Mouse (Mus musculus): ENCODE results near the gene Gng5. TPM values are rescaled to one million over a fixed set of nuclear protein-coding genes. Genes with fewer than 3 reads are reported as not detected.

Gng5 gene
- total and polyA plus RNA-seq, 2 experiments from 2014 or later = 73.7 to 291 TPM

- Histone ChIP-seq H3K4me1 (ENCODE audit: insufficient read depth) (no peaks in the 10 kb centered on the region), H3K9ac (no peak overlapping the region), H3K27ac (ENCODE audit: low read depth, low read length) (no peak overlapping the region), H3K4me2 (ENCODE audit: low read depth) (no peak overlapping the region), H3K9me3 (ENCODE audit: low read length) (no peaks in the 10 kb centered on the region), H3K4me3 (ENCODE audit: low read depth, low read length) (no peak overlapping the region), H3K36me3 (ENCODE audit: insufficient read depth) (no peaks in the 10 kb centered on the region), H3K27me3 (ENCODE audit: insufficient read depth, low read length) (no peaks in the 10 kb centered on the region)
- 88% methylated on average over 4 of the region's 4 CpGs for WGBS
- TF ChIP-seq CTCF (IDR thresholded peaks at IDR 0.05; ENCODE audit: low read depth) = no peak
- ATAC-seq = no peak
- no peak for DNase-seq
Observed at GRCm38 (mm10) chr3:146540521-146541273, 41.1 kb downstream of the Gng5 start.

DNA sequence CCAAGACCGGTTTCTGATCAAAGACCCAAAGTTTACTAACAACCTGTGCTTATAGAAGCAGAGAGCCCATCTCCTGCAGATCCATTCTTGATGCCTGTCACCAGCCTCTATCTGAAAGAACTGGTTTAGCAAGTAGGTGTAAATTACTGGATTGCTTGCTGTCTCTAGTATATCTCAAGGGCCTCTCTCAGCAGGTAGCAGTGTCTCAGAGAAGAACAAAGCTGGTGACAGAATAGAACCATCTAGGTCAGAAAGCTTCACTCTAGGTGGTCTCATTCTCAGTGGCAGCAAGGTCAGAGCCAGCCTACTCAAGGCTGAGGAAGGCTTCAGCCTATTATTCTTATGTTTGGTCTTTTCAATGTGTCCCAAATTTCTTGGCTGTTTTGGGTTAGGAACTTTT is 44.0 kb downstream of the Gng5 start:
- Histone ChIP-seq H3K36me3 (ENCODE audit: insufficient read depth) (no peaks in the 10 kb centered on the region), H3K9ac (no peak overlapping the region), H3K4me2 (ENCODE audit: low read depth) (no peak overlapping the region), H3K4me3 (ENCODE audit: low read depth, low read length) (no peak overlapping the region), H3K4me1 (ENCODE audit: insufficient read depth) (no peaks in the 10 kb centered on the region), H3K9me3 (ENCODE audit: low read length) (no peaks in the 10 kb centered on the region), H3K27ac (ENCODE audit: low read depth, low read length) (no peak overlapping the region), H3K27me3 (ENCODE audit: insufficient read depth, low read length) (no peaks in the 10 kb centered on the region)
- no peak for TF ChIP-seq CTCF (IDR thresholded peaks at IDR 0.05; ENCODE audit: low read depth)
- ATAC-seq (no peak), DNase-seq (no peak)
- 60% methylated on average over 1 of the region's 1 CpGs for WGBS

DNA sequence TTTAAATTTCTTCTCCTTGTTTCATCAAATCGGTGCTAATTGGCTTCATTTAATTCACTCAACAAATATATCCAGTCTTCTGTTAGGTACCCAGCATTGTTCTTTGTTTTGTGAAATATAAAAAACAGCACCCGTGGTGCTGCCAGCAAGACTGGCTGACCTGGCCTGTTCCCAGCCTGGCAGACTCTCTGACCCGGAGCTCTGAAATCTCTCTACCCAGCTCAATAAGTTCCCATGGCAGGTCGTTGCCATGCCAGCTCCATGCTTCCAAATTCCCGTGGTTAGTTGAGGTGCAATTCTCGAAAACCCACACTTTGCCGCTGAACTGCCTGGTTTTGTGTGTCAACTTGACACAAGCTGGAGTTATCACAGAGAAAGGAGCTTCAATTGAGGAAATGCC is 55.2 kb downstream of the Gng5 start:
- WGBS = 59% methylated on average over 7 of the region's 7 CpGs

More for the DNA sequence above, 55.2 kb downstream of the Gng5 start:
- Histone ChIP-seq H3K27me3 (ENCODE audit: insufficient read depth, low read length) (no peaks in the 10 kb centered on the region), H3K4me1 (ENCODE audit: insufficient read depth) (no peaks in the 10 kb centered on the region), H3K4me3 (ENCODE audit: low read depth, low read length) (no peak overlapping the region), H3K27ac (ENCODE audit: low read depth, low read length) (no peak overlapping the region), H3K9me3 (ENCODE audit: low read length) (no peaks in the 10 kb centered on the region), H3K9ac (no peak overlapping the region), H3K36me3 (ENCODE audit: insufficient read depth) (no peaks in the 10 kb centered on the region), H3K4me2 (ENCODE audit: low read depth) (no peak overlapping the region)
- DNase-seq (no peak), ATAC-seq (no peak)
- TF ChIP-seq CTCF (IDR thresholded peaks at IDR 0.05; ENCODE audit: low read depth) = no peak

Other genes with a start within 250 kb of the Gng5 start
- 43.2 and 43.5 TPM in 2 replicates for gene Ssx2ip, start 95.2 kb upstream of the Gng5 start, total RNA-seq (2014; rRNA removed)
- 19.8 and 26.6 TPM in 2 replicates for gene Ssx2ip, start 95.2 kb upstream of the Gng5 start, polyA plus RNA-seq (2015; fragmentation: Nextera tagmentation; extraction: Ambion mirVana)
- 7.5 and 9.9 TPM in 2 replicates for gene Ctbs, start 50.0 kb upstream of the Gng5 start, total RNA-seq (2014; rRNA removed)
- gene Ctbs, start 50.0 kb upstream of the Gng5 start, polyA plus RNA-seq (2015; fragmentation: Nextera tagmentation; extraction: Ambion mirVana) = 3.8 and 4.4 TPM in 2 replicates
- gene Spata1, start 54 bp upstream of the Gng5 start, total RNA-seq (2014; rRNA removed) = 6.0 and 13.5 TPM in 2 replicates
- gene Spata1, start 54 bp upstream of the Gng5 start, polyA plus RNA-seq (2015; fragmentation: Nextera tagmentation; extraction: Ambion mirVana) = 4.3 and 6.5 TPM in 2 replicates
- gene Rpf1, start 21.6 kb downstream of the Gng5 start, total RNA-seq (2014; rRNA removed) = 36.7 and 39.9 TPM in 2 replicates
- gene Rpf1, start 21.6 kb downstream of the Gng5 start, polyA plus RNA-seq (2015; fragmentation: Nextera tagmentation; extraction: Ambion mirVana) = 27.4 and 29.4 TPM in 2 replicates
- 0.08 and 0.43 TPM in 2 replicates for gene Uox, start 70.6 kb downstream of the Gng5 start, total RNA-seq (2014; rRNA removed)
- gene Uox, start 70.6 kb downstream of the Gng5 start, polyA plus RNA-seq (2015; fragmentation: Nextera tagmentation; extraction: Ambion mirVana) = 0.19 and 0.25 TPM in 2 replicates
- not detected in 2 replicates for gene Dnase2b, start 115.8 kb downstream of the Gng5 start, total RNA-seq (2014; rRNA removed)
- not detected in 2 replicates for gene Dnase2b, start 115.8 kb downstream of the Gng5 start, polyA plus RNA-seq (2015; fragmentation: Nextera tagmentation; extraction: Ambion mirVana)
- gene 4930503B20Rik, start 151.5 kb downstream of the Gng5 start, total RNA-seq (2014; rRNA removed) = not detected in 2 replicates
- 0.12 TPM in 1 of 2 replicates, not detected in the other for gene 4930503B20Rik, start 151.5 kb downstream of the Gng5 start, polyA plus RNA-seq (2015; fragmentation: Nextera tagmentation; extraction: Ambion mirVana)
- 0.33 TPM in 1 of 2 replicates, not detected in the other for gene Samd13, start 185.8 kb downstream of the Gng5 start, total RNA-seq (2014; rRNA removed)
- 0.14 and 0.57 TPM in 2 replicates for gene Samd13, start 185.8 kb downstream of the Gng5 start, polyA plus RNA-seq (2015; fragmentation: Nextera tagmentation; extraction: Ambion mirVana)

All from forebrain, postnatal 0 days (tissue).